Mouse (Mus musculus): ENCODE results near the gene Sorbs1. TPM values are rescaled to one million over a fixed set of nuclear protein-coding genes. Genes with fewer than 3 reads are reported as not detected.

The Sorbs1 gene
- total RNA-seq, 1 experiment, result 18.0 TPM

DNA sequence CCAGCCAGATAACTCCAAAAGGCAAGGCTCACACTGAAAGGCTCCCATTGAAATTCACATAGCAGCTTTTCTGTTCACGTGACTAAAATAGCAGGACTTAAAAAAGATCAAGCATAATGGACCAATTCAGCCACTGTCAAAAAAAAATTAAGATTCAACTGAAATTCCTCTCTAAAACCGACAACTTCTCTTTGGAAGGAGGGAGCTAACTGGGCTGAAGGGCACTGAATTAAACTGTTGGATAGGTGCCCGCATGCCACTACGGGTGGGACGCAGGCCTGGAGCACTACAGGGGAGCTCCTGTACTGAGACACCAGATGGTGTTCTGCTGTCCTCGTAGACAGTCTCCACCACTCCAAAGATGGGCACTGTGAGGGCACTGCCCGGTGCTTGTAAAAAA lies 165.4 kb downstream of the Sorbs1 start:
- Histone ChIP-seq H3K4me3 (ENCODE audit: insufficient read depth in 1 of 2, low read depth in 1 of 2, low read length in 2 of 2, poor library complexity in 1 of 2, severe bottlenecking in 1 of 2) (no peak overlapping the region), H3K9me3 (ENCODE audit: control insufficient read depth, insufficient read depth, low read depth, low read length) (no peaks in the 10 kb centered on the region), H3K27ac (ENCODE audit: insufficient read depth, low read depth, low read length, poor library complexity, severe bottlenecking) (no peak overlapping the region), H3K36me3 (ENCODE audit: control insufficient read depth, insufficient read depth, low read length, poor library complexity, severe bottlenecking) (no peaks in the 10 kb centered on the region), H3K9ac (ENCODE audit: insufficient read depth, low read depth, low read length, poor library complexity, severe bottlenecking) (no peak overlapping the region), H3K4me1 (ENCODE audit: control insufficient read depth in 2 of 2, insufficient read depth in 2 of 2, low read length in 2 of 2, poor library complexity in 1 of 2) (peaks cover 8 to 9% of the 10 kb centered on the region in 2 experiments)
- no peak for DNase-seq (ENCODE audit: low read depth, low spot score)
- in situ Hi-C loops (cut with MboI; ENCODE audit: low sequenced_read_pairs in 2 of 2, unreplicated experiment in 2 of 2), result loop anchor here in 1 of 2 experiments (25.0 kb wide), 1 partner anchor 189 kb away; no protein-coding TSS in a partner anchor
- TF ChIP-seq ZC3H11A (IDR thresholded peaks at IDR 0.05; ENCODE audit: borderline replicate concordance, low read depth, low read length), result no peak
- TF ChIP-seq MAFK (IDR thresholded peaks at IDR 0.05; ENCODE audit: insufficient read depth, low read depth, low read length), result no peak
- no peak for TF ChIP-seq CHD2 (IDR thresholded peaks at IDR 0.05; ENCODE audit: low read depth, low read length)
- TF ChIP-seq ZNF384 (IDR thresholded peaks at IDR 0.05; ENCODE audit: low read depth, low read length), result no peak
- no peak for TF ChIP-seq HCFC1 (IDR thresholded peaks at IDR 0.05; ENCODE audit: borderline replicate concordance, insufficient read depth, low read length)

DNA sequence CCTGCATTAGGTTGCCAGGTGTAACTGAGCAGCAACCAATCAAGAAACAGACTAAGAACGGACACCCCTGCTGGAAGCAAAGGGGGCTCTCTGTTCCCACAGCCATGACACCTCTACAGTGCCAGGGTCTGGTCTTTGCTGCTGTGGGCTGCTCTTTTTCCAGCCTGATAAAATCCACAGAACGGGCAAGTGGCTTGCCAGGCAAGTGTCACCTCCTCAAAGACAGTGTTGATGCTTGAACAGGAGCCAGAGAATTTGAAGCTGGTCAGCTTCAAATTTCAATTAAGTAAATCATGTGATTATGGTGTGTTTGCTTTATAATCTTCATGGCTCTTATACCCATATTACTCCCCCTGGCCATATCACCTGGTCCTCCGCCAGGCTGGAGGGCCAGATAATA lies 166.7 kb downstream of the Sorbs1 start:
- in situ Hi-C loops (cut with MboI; ENCODE audit: low sequenced_read_pairs in 2 of 2, unreplicated experiment in 2 of 2), result loop anchor here in 1 of 2 experiments (25.0 kb wide), 1 partner anchor 190 kb away; no protein-coding TSS in a partner anchor
- Histone ChIP-seq H3K4me1 (ENCODE audit: control insufficient read depth in 2 of 2, insufficient read depth in 2 of 2, low read length in 2 of 2, poor library complexity in 1 of 2) (peaks cover 8 to 9% of the 10 kb centered on the region in 2 experiments), H3K9me3 (ENCODE audit: control insufficient read depth, insufficient read depth, low read depth, low read length) (no peaks in the 10 kb centered on the region), H3K4me3 (ENCODE audit: insufficient read depth in 1 of 2, low read depth in 1 of 2, low read length in 2 of 2, poor library complexity in 1 of 2, severe bottlenecking in 1 of 2) (no peak overlapping the region), H3K36me3 (ENCODE audit: control insufficient read depth, insufficient read depth, low read length, poor library complexity, severe bottlenecking) (no peaks in the 10 kb centered on the region), H3K9ac (ENCODE audit: insufficient read depth, low read depth, low read length, poor library complexity, severe bottlenecking) (no peak overlapping the region), H3K27ac (ENCODE audit: insufficient read depth, low read depth, low read length, poor library complexity, severe bottlenecking) (no peak overlapping the region)
- TF ChIP-seq CHD2 (IDR thresholded peaks at IDR 0.05; ENCODE audit: low read depth, low read length), result no peak
- no peak for TF ChIP-seq ZNF384 (IDR thresholded peaks at IDR 0.05; ENCODE audit: low read depth, low read length)
- TF ChIP-seq HCFC1 (IDR thresholded peaks at IDR 0.05; ENCODE audit: borderline replicate concordance, insufficient read depth, low read length), result no peak
- no peak for DNase-seq (ENCODE audit: low read depth, low spot score)

DNA sequence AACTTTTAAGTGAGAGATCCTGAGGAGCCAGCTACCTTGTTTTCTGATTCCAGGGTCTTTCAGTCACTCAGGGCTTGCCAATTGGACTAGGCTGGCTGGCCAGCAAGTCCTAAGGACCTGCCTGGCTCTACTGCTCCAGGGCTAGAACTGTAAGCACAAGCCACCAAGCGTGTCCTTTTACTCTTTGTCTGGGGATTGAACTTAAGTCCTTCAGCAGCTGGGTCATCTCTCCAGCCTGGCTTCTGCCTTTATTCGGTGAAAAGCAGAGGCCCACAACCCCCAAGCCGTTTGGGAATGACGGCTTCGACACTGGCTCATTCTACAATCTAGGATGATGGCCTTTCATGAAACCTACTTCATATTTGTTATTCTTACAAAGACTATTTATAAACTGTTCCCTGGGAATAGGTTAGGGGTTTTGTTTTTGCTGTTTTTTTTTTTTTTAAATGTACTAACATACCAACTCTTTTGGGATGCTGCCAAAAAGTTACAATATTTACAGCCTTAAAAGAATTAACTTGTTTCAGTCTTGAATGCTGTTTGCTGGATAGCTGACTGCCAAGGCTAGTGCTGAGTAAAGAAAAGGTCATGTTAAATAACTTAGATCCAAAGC lies 167.2 kb downstream of the Sorbs1 start:
- Histone ChIP-seq H3K36me3 (ENCODE audit: control insufficient read depth, insufficient read depth, low read length, poor library complexity, severe bottlenecking) (no peaks in the 10 kb centered on the region), H3K27ac (ENCODE audit: insufficient read depth, low read depth, low read length, poor library complexity, severe bottlenecking) (no peak overlapping the region), H3K4me3 (ENCODE audit: insufficient read depth in 1 of 2, low read depth in 1 of 2, low read length in 2 of 2, poor library complexity in 1 of 2, severe bottlenecking in 1 of 2) (no peak overlapping the region), H3K4me1 (ENCODE audit: control insufficient read depth in 2 of 2, insufficient read depth in 2 of 2, low read length in 2 of 2, poor library complexity in 1 of 2) (peaks cover 8 to 9% of the 10 kb centered on the region in 2 experiments), H3K9me3 (ENCODE audit: control insufficient read depth, insufficient read depth, low read depth, low read length) (no peaks in the 10 kb centered on the region), H3K9ac (ENCODE audit: insufficient read depth, low read depth, low read length, poor library complexity, severe bottlenecking) (no peak overlapping the region)
- no peak for DNase-seq (ENCODE audit: low read depth, low spot score)
- TF ChIP-seq MAFK (IDR thresholded peaks at IDR 0.05; ENCODE audit: insufficient read depth, low read depth, low read length) (no peak), HCFC1 (IDR thresholded peaks at IDR 0.05; ENCODE audit: borderline replicate concordance, insufficient read depth, low read length) (no peak), ZC3H11A (IDR thresholded peaks at IDR 0.05; ENCODE audit: borderline replicate concordance, low read depth, low read length) (no peak), ZNF384 (IDR thresholded peaks at IDR 0.05; ENCODE audit: low read depth, low read length) (no peak)
- in situ Hi-C loops (cut with MboI; ENCODE audit: low sequenced_read_pairs in 2 of 2, unreplicated experiment in 2 of 2), result loop anchor here in 1 of 2 experiments (25.0 kb wide), 1 partner anchor 191 kb away; no protein-coding TSS in a partner anchor

DNA sequence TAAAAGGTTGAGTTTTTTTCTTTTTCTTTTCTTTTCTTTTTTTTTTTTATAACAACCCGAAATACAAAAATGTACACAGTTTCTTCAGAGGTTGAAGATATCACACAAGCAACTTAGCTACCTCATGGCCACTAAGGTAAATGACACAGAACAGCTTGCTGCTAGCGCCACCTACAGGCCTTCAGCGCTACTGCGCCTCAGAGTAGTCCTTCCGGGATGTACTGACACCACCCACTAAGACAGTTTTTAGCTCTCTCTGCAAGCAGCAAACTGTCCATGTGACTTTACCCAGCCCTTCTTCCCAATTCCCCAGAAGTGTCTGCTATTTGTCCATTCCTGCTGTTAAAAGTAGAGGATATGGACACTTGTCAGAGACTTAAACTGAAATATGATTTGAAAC lies 167.9 kb downstream of the Sorbs1 start:
- Histone ChIP-seq H3K27ac (ENCODE audit: insufficient read depth, low read depth, low read length, poor library complexity, severe bottlenecking) (no peak overlapping the region), H3K4me1 (ENCODE audit: control insufficient read depth in 2 of 2, insufficient read depth in 2 of 2, low read length in 2 of 2, poor library complexity in 1 of 2) (peaks cover 8 to 9% of the 10 kb centered on the region in 2 experiments), H3K9ac (ENCODE audit: insufficient read depth, low read depth, low read length, poor library complexity, severe bottlenecking) (no peak overlapping the region), H3K36me3 (ENCODE audit: control insufficient read depth, insufficient read depth, low read length, poor library complexity, severe bottlenecking) (no peaks in the 10 kb centered on the region), H3K9me3 (ENCODE audit: control insufficient read depth, insufficient read depth, low read depth, low read length) (no peaks in the 10 kb centered on the region), H3K4me3 (ENCODE audit: insufficient read depth in 1 of 2, low read depth in 1 of 2, low read length in 2 of 2, poor library complexity in 1 of 2, severe bottlenecking in 1 of 2) (no peak overlapping the region)
- TF ChIP-seq HCFC1 (IDR thresholded peaks at IDR 0.05; ENCODE audit: borderline replicate concordance, insufficient read depth, low read length), result no peak
- TF ChIP-seq ZC3H11A (IDR thresholded peaks at IDR 0.05; ENCODE audit: borderline replicate concordance, low read depth, low read length), result no peak
- TF ChIP-seq MAFK (IDR thresholded peaks at IDR 0.05; ENCODE audit: insufficient read depth, low read depth, low read length), result no peak
- TF ChIP-seq CHD2 (IDR thresholded peaks at IDR 0.05; ENCODE audit: low read depth, low read length), result no peak
- 0 out of 2 replicates have a peak, but pooled peaks have one; percentile 8 for TF ChIP-seq ZNF384 (IDR thresholded peaks at IDR 0.05; ENCODE audit: low read depth, low read length)
- in situ Hi-C loops (cut with MboI; ENCODE audit: low sequenced_read_pairs in 2 of 2, unreplicated experiment in 2 of 2), result loop anchor here in 1 of 2 experiments (25.0 kb wide), 1 partner anchor 192 kb away; no protein-coding TSS in a partner anchor
- DNase-seq (ENCODE audit: low read depth, low spot score), result peak; percentile 79

Data from ES-E14 (cell line).